Mouse (Mus musculus) bone marrow macrophage, adult 2 months (primary cell): ENCODE results near the gene Asb13.

Experiments
- CTCF ChIP-seq: IDR thresholded peaks from 2 replicates; pipeline ENCODE4 v1.5.1; 2012; ENCODE audit warnings: low read depth, mild to moderate bottlenecking, low read length, moderate library complexity
- POLR2A ChIP-seq: IDR thresholded peaks from 2 replicates; pipeline ENCODE4 v1.6.1; 2012; ENCODE audit warnings: mild to moderate bottlenecking, low read depth, low read length, borderline replicate concordance

GRCm38 (mm10) chr13:3642538-3642937 lies 8.7 kb downstream of the Asb13 start:
- TF ChIP-seq POLR2A (no peak), CTCF (no peak)
